Mouse (Mus musculus) thymus, postnatal 4 days (tissue): ENCODE data around the gene Rnpepl1.
"Not testable (repeated sequence)": the region's sequence is repeated elsewhere in the genome, so short reads cannot be mapped to it uniquely, and the experiment has no call there.

Experiments used
- DNase-seq: peaks from one replicate; pipeline ENCODE4 v3.0.0; 2021

Rnpepl1 gene

DNA sequence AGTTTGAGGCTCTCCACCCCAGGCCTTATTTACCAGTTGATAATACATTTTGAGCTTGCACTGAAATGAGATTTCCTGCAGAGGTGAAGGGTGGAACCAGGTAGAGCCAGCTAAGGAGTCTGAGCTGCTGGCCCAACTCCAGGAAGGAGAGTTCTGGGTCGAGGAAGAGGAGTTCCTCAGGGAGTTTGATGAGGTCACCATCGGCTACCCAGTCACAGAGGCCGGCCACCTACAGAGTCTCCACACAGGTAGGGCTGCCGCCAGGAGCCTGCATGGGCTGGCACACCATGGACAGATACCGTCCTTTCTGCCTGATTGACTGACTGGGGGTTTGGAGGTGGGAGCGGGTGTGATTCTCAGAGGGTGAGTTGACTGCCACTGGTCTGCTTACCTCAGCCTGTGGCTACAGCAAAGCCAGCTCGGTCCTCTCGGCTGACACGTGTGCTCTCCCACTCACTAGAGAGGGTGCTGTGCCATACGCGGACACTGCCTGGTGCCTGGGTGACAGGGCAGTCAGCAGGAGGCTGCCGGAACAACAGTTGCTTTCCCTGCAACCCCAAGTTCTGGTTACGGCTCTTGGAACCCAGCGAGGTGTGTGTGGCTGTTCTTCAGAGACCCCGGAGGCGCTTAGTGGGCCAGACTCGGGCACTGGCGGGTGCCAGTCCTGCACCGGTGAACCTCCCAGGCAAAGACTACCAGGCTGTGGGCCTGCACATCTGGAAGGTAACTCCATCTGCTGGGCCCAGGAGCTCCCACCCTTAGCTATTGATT, 32.8 kb downstream of the Rnpepl1 start:
- DNase-seq = no peak

DNA sequence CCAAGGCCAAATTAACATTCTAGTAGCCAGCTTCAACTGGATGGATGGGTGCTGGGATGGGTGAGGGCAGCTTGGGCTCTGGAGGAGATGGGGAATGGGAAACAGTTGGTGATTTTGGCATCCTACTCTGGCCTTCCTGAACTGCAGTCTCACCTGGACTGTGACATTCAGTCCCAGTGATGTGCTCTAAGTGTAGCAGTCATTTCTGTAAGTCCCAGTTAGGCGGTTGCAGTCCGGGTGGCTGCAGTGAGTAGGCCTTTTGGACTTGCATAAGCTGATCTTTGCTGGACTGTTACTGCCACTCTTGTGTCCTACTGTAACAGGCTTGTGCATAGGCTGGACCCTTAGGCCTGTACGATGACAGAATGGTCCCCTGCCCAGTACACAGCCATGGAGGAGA, 37.4 kb downstream of the Rnpepl1 start:
- no peak for DNase-seq

DNA sequence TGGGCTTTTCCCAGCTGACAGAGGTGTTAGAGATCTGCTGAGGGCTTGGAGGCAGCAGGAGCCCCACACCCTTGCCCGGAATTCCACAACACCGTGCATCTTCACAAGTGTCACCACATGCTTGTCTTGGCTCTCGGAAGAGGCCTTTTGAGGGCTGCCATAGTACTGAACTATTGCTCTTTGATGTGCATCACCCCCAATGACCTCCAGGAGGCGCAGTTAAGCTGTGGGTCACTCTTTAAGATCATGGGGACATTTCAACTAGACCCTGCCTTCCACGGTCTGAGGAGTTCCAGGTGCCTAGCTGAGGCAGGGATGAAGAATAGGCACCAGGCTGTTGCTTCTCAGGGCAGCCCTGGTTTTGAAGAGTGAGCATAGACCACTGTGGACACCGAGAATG, 38.8 kb downstream of the Rnpepl1 start:
- DNase-seq = peak; percentile 40

DNA sequence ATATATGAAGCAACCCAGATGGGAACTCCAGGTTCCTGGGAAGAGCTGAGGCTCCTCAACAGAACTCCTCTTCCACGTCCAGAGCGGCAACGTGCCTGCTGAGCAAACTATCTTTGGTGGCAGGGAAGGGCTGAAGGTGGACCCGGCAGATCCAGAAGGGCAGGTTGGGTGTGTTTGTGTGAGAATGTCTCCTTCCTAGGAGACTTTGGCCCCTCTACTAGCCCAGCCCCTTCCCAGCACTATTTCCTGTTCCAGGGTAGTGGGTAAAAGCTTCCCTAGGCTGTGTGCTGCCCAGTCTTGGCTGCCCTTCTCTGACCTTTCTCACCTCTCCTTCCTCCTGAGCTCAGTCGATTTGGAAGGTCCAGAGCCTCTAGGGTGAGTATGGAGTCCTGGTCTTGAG, 40.0 kb downstream of the Rnpepl1 start, which contains the start of gene Gpr35:
Gene Gpr35, plus strand, starts transcription at position 259 of the 400 bp plus-strand sequence.
- DNase-seq = peak; percentile 3

DNA sequence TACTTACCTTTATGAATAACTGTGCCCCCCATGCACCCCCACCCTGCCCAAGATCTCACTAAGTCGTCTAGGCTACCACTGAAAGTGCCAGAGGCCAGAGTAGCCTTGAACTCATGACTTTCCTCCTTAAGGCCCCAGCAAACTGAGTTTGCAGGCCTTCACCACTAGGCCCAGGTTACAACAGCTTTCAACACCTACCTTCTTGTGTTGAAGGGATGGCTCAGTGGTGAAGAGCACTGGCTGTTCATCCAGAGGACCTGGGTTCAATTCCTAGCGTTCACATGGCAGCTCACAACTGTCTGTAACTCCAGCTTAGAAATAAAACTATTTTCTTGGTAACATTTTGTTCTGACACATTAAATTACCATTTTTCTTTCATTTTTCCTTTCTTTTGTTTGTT, 43.1 kb downstream of the Rnpepl1 start:
- peak; percentile 3 for DNase-seq

DNA sequence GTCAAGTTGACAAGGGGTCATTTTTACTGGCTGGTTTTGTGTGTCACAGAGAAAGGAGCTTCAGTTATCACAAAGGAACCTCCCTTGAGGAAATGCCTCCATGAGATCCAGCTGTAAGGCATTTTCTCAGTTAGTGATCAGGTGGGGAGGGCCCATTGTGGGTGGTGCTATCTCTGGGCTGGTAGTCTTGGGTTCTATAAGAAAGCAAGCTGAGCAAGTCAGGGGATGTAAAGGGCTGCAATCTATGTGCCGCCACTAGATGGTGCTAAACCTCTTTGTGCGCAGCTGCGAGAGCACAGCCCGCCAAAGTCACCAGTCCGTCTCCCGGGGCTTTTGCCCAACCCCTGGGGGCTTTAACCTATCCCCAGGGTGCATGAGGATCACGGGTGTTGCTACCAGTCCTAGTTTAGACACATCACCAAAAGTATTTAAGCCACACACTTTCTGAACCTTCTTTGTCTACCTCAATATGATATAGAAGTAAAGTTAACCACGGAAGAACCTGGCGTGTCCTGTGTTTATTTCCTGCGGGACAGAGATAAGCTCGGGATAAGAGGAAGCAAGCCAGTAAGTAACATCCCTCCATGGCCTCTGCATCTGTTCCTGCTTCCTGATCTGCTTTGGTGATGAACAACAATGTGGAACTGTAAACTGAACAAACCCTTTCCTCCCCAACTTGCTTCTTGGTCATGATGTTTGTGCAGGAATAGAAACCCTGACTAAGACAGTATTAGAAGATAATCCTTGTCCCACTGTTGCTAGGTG, 46.2 kb downstream of the Rnpepl1 start:
- DNase-seq = peak; percentile 79

DNA sequence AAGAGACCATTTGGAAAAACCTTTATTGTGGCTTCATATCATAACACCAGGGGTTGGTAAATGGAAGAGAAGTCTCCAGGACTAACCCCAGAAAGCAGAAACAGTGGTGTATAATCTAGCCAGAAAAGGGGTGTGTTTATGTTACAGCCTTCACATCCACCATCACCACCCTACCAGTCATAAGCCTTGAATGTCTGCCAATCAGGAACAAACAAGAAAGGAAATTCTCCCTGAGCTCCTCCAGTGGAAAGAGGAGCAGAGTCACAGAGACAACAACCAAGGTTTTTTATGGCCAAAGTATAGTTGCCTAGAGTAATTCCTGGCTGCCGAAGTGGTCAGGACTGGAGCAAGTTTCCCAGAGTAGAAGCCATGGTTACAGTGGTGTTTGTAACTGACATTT, 48.4 kb downstream of the Rnpepl1 start:
- no peak for DNase-seq

DNA sequence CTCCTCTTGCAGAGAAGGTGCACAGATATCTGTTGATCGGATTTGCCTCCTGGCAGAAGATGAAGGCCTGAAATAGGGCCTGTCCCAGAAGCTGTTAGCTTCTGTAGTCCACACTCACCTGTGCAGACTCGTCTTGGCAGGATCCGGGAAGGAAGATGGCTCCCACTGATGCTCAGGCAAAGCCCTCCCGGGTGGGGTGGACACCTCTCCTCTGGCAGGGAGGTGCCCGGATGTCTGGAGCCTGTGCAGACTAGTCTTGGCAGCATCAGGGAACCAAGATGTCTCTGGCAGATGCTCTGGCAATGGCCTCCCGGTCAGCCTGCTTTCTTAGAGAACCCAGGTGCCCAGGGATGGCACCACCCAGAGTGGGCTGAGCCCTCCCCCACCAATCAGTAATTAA, 60.2 kb downstream of the Rnpepl1 start:
- not testable (repeated sequence) for DNase-seq

DNA sequence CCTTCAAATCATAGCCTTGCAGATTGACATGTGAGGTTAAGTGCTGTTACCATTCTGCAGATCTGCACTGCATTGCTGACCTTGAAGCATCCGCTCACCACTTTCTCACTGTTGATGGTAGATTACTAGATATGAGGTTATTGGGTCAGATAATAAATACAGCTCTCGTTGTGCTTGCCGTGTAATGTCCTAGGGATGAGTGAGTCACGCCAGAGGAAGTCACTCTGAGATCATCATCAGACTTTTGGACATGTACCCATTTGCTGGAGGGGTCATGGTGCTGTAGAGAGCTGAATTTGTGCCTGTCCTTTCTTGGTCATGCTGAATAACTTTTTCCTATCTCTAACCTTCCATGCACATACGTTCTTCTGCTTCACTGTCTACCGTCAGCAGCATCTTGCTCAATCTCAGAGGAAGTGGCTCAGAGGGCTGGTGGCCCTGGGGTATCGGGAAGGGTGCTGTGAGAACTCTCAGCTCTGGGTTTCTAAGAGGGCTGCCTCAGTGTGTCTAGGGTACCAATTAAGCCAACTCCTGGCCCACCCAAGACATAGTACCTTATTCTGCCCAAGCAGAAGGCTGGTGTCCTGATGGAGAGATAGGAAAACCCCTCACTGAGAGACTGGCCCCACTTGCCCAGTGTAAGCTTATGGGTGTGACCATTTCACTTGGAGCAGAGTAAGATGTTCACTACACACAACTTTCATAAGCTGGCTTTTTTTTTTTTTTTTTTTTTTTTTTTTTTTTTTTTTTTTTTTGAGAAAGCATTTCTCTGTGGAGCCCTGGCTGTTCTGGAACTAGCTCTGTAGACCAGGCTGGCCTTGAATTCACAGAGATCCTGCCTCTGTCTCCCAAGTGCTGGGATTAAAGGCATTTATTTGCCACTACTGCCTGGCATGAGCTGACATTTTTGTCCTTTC, 61.6 kb downstream of the Rnpepl1 start:
- no peak for DNase-seq

DNA sequence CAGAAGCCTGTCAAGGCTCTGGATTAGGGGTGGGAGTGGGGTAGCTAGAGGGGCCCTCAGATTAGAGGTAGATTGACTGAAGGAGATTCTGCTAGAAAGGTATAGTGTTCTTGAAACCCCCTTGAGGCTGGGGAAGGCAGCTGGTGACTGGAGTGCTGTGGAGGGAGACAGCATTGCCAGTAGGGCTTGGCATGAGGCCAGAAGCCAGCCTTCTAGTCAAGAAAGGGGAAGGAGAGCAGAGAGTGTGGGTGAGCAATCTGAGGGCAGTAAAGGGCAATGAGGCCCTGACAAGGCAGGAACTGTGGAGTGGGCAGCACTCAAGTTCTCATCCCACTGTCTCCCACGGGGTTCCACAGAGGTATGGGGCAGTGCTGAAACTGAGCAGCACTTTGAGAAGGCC, 62.3 kb downstream of the Rnpepl1 start:
- peak; percentile 23 for DNase-seq
